Mouse (Mus musculus): ENCODE measurements around the gene Pbx2. TPM values are rescaled to one million over a fixed set of nuclear protein-coding genes. Genes with fewer than 3 reads are reported as not detected.

Gene Pbx2
- polyA plus RNA-seq, 1 experiment from 2014 or later, result 7.6 TPM

DNA sequence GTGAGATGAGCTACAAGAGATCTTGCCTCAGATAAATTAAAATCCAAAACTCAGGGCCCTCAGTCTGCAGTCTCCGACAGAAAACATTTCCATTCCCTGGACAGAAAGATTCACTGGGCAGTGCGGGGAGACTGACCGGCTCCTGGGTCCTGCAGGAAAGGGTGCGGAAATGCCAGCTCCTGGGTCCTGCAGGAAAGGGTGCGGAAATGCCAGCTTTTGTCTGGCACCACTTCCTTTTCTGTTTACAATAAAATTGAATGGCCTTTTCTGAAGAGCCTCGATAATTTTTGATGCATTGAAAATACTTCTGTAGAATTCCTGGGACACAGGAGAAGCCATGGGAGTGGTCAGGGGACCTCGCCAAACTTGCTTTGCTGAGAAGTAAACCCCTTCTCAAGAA, 31.9 kb upstream of the Pbx2 start:
- no peaks in the 10 kb centered on the region for H3K36me3 ChIP-seq (ENCODE audit: control insufficient read depth, insufficient read depth)
- WGBS, result 87% methylated on average over 7 of the region's 7 CpGs
- H3K4me3 ChIP-seq (replicated peaks; ENCODE audit: low read length), result no peak overlapping the region
- no peaks in the 10 kb centered on the region for H3K9me3 ChIP-seq (ENCODE audit: control insufficient read depth, low read length)
- H3K4me1 ChIP-seq (replicated peaks; ENCODE audit: control insufficient read depth, insufficient read depth, low read length), result no peaks in the 10 kb centered on the region
- no peaks in the 10 kb centered on the region for H3K27me3 ChIP-seq (replicated peaks; ENCODE audit: control insufficient read depth, insufficient read depth, low read length)
- ATAC-seq, result no peak
- no peak overlapping the region for H3K9ac ChIP-seq (replicated peaks; ENCODE audit: low read depth, low read length)
- no peak overlapping the region for H3K27ac ChIP-seq (ENCODE audit: low read length)
- H3K4me2 ChIP-seq (ENCODE audit: low read length), result no peak overlapping the region

DNA sequence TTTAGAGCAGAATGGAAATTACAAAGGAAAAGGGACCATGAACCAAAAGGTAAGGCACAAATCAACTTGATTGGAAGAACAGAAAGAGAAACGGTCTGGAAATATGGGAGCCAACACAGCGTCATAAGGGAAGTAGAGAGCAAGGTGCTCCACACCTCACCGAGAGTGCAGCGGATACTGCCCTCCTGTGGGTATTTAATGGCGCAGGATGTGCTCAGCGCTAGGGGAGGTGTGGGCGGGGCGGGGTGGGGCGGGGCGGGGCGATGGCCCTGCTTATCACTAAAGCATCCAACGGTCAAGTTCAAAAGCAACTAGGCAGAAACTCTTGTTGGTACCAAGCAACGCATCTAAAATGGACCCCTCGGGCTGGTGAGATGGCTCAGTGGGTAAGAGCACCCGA, 31.2 kb upstream of the Pbx2 start:
- no peaks in the 10 kb centered on the region for H3K4me1 ChIP-seq (replicated peaks; ENCODE audit: control insufficient read depth, insufficient read depth, low read length)
- H3K9ac ChIP-seq (replicated peaks; ENCODE audit: low read depth, low read length), result no peak overlapping the region
- H3K4me2 ChIP-seq (ENCODE audit: low read length), result no peak overlapping the region
- no peaks in the 10 kb centered on the region for H3K36me3 ChIP-seq (ENCODE audit: control insufficient read depth, insufficient read depth)
- no peak overlapping the region for H3K4me3 ChIP-seq (replicated peaks; ENCODE audit: low read length)
- no peaks in the 10 kb centered on the region for H3K27me3 ChIP-seq (replicated peaks; ENCODE audit: control insufficient read depth, insufficient read depth, low read length)
- H3K9me3 ChIP-seq (ENCODE audit: control insufficient read depth, low read length), result no peaks in the 10 kb centered on the region
- WGBS, result 25% methylated on average over 15 of the region's 15 CpGs
- H3K27ac ChIP-seq (ENCODE audit: low read length), result no peak overlapping the region
- no peak for ATAC-seq

DNA sequence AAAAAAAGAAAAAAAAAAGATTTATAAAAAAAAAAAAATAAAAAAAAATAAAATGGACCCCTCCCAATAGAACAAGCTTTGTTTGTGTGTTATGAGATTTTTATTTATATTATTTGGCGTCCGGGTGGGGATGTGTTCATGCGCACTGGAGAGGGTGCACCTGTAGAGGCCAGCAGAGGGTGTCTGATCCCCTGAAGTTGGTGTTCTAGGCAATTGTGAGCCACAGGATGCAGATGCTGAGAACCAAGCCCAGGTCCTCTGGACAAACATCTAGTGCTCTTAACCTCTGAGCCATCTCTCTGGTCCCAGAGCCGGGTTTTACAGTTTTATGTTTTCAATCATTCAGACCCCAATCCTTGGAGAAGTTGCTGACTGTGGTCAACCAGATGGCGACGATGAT, 30.6 kb upstream of the Pbx2 start:
- Histone ChIP-seq H3K9me3 (ENCODE audit: control insufficient read depth, low read length) (no peaks in the 10 kb centered on the region), H3K36me3 (ENCODE audit: control insufficient read depth, insufficient read depth) (no peaks in the 10 kb centered on the region), H3K27me3 (replicated peaks; ENCODE audit: control insufficient read depth, insufficient read depth, low read length) (no peaks in the 10 kb centered on the region), H3K4me3 (replicated peaks; ENCODE audit: low read length) (no peak overlapping the region), H3K4me1 (replicated peaks; ENCODE audit: control insufficient read depth, insufficient read depth, low read length) (no peaks in the 10 kb centered on the region), H3K27ac (ENCODE audit: low read length) (no peak overlapping the region), H3K9ac (replicated peaks; ENCODE audit: low read depth, low read length) (no peak overlapping the region), H3K4me2 (ENCODE audit: low read length) (no peak overlapping the region)
- ATAC-seq, result no peak
- 93% methylated on average over 6 of the region's 6 CpGs for WGBS

DNA sequence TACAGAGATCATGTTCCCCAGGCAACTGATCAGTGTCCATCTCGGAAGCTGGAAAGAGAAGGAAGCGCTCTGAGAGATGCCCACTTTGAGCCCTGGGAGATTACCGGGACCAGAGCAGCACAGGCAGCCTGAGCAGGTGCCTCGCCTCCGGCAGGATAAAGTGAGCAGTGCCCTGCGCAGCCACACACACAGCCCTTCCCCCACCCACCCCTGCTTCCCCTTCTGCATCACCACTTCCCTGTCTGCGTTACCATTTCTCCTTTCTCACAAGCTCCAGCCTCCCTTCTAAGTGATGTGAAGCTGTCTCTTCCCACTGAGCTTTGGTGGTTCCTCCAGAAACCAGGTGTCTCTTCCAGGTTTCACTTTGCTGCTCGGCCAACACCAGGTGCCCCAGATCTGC, 29.9 kb upstream of the Pbx2 start:
- Histone ChIP-seq H3K36me3 (ENCODE audit: control insufficient read depth, insufficient read depth) (no peaks in the 10 kb centered on the region), H3K4me3 (replicated peaks; ENCODE audit: low read length) (no peak overlapping the region), H3K4me2 (ENCODE audit: low read length) (no peak overlapping the region), H3K9ac (replicated peaks; ENCODE audit: low read depth, low read length) (no peak overlapping the region), H3K9me3 (ENCODE audit: control insufficient read depth, low read length) (no peaks in the 10 kb centered on the region), H3K27me3 (replicated peaks; ENCODE audit: control insufficient read depth, insufficient read depth, low read length) (no peaks in the 10 kb centered on the region), H3K27ac (ENCODE audit: low read length) (no peak overlapping the region), H3K4me1 (replicated peaks; ENCODE audit: control insufficient read depth, insufficient read depth, low read length) (no peaks in the 10 kb centered on the region)
- no peak for ATAC-seq
- 41% methylated on average over 8 of the region's 8 CpGs for WGBS

DNA sequence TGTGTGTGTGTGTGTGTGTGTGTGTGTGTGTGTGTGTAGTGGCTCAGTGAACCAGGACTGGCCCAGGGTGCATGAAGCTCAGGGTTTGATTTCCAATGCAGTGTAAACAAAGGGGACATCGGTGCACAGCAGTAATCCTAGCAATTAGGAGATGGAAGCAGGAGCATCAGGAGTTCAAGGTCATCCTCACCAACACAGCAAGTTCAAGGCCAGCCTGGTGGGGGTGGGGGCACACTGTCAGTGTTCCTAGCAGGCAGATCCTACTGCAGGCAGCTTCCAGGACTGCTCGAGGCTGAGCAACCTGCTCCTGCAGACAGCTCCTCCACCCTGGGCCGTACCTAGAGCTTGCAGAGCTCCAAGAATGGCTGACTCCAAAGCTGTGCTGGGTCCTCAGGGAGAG, 28.5 kb upstream of the Pbx2 start:
- H3K36me3 ChIP-seq (ENCODE audit: control insufficient read depth, insufficient read depth), result no peaks in the 10 kb centered on the region
- H3K27ac ChIP-seq (ENCODE audit: low read length), result no peak overlapping the region
- H3K4me3 ChIP-seq (replicated peaks; ENCODE audit: low read length), result no peak overlapping the region
- H3K9ac ChIP-seq (replicated peaks; ENCODE audit: low read depth, low read length), result no peak overlapping the region
- H3K9me3 ChIP-seq (ENCODE audit: control insufficient read depth, low read length), result no peaks in the 10 kb centered on the region
- no peaks in the 10 kb centered on the region for H3K4me1 ChIP-seq (replicated peaks; ENCODE audit: control insufficient read depth, insufficient read depth, low read length)
- no peak for ATAC-seq
- H3K27me3 ChIP-seq (replicated peaks; ENCODE audit: control insufficient read depth, insufficient read depth, low read length), result peaks cover 3% of the 10 kb centered on the region; the same call in 1 of the 2 replicates
- WGBS, result 68% methylated on average over 3 of the region's 3 CpGs
- no peak overlapping the region for H3K4me2 ChIP-seq (ENCODE audit: low read length)

DNA sequence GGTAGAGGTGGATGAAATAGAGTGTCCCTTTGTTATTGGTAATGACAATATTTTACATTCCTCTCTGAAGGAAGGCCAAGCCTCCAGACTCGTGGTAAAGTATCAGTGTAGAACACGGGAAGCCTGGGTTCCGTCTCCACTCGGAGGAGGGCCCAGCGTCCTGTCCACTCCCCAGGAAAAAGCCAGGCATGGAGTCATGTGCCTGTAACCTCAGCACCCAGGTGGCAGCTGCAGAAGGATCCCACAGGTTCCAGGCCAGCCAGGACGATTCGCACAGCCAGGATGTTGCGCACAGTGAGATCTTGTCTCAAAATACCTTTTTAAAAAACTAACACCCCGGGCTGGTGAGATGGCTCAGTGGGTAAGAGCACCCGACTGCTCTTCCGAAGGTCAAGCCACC, 27.7 kb upstream of the Pbx2 start:
- no peak overlapping the region for H3K4me2 ChIP-seq (ENCODE audit: low read length)
- H3K4me3 ChIP-seq (replicated peaks; ENCODE audit: low read length), result no peak overlapping the region
- no peak overlapping the region for H3K27ac ChIP-seq (ENCODE audit: low read length)
- H3K9ac ChIP-seq (replicated peaks; ENCODE audit: low read depth, low read length), result no peak overlapping the region
- H3K27me3 ChIP-seq (replicated peaks; ENCODE audit: control insufficient read depth, insufficient read depth, low read length), result peaks cover 3% of the 10 kb centered on the region; the same call in 1 of the 2 replicates
- no peaks in the 10 kb centered on the region for H3K36me3 ChIP-seq (ENCODE audit: control insufficient read depth, insufficient read depth)
- no peaks in the 10 kb centered on the region for H3K4me1 ChIP-seq (replicated peaks; ENCODE audit: control insufficient read depth, insufficient read depth, low read length)
- no peak for ATAC-seq
- WGBS, result 72% methylated on average over 11 of the region's 11 CpGs
- H3K9me3 ChIP-seq (ENCODE audit: control insufficient read depth, low read length), result no peaks in the 10 kb centered on the region

DNA sequence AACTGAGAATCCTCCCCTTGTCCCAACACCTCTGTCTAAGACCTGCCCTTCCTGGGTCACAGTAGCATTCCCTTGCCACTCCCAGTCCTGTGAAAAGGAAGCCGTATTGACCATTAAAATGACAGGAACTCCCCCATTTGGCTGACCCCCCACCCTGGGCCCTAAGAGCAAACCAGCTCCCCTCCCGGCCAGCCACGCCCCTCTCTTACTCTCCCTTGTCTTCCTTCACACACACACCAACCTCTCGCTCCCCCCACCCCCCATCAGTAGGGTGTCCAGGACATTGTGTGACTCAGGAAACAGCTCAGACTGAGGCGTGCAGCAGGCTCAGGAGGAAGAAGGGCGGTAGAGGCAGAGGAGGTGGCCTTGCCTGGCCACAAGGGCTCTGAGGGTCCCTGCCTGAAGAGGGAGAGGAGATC, 27.1 kb upstream of the Pbx2 start, which contains the start of gene Notch4:
Notch4 (plus strand) TSS at position 266 of the 419 bp plus-strand sequence.
- ATAC-seq, result no peak
- no peaks in the 10 kb centered on the region for H3K9me3 ChIP-seq (ENCODE audit: control insufficient read depth, low read length)
- no peak within 1 kb of the TSS for H3K4me2 ChIP-seq (ENCODE audit: low read length)
- 18% methylated on average over 6 of the region's 6 CpGs for WGBS
- H3K36me3 ChIP-seq (ENCODE audit: control insufficient read depth, insufficient read depth), result no peaks in the 10 kb centered on the region
- H3K27me3 ChIP-seq (replicated peaks; ENCODE audit: control insufficient read depth, insufficient read depth, low read length), result peaks cover 3% of the 10 kb centered on the region; the same call in 1 of the 2 replicates
- H3K4me1 ChIP-seq (replicated peaks; ENCODE audit: control insufficient read depth, insufficient read depth, low read length), result no peaks in the 10 kb centered on the region
- H3K4me3 ChIP-seq (replicated peaks; ENCODE audit: low read length), result no peak within 1 kb of the TSS
- H3K9ac ChIP-seq (replicated peaks; ENCODE audit: low read depth, low read length), result no peak within 1 kb of the TSS
- no peak within 1 kb of the TSS for H3K27ac ChIP-seq (ENCODE audit: low read length)

DNA sequence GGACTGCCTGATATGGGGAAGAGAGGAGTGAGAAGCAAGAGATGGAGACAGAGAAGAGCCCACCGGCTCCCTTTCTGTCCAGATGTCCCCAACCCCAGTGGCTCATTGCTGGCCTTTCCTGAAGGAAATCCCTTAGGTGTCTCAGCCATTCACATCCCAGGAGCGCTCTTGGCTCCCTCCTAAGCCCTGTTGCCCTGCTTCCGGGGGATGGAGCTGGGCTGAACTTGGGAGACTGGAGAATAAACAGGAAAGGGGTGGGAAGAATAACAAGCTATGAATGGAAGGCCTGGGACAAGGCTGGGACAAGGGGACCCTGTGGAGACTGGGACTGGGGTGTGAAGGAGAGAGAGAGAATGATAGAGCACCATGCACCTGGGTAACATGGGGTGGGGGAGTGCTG, 26.3 kb upstream of the Pbx2 start:
- Histone ChIP-seq H3K4me1 (replicated peaks; ENCODE audit: control insufficient read depth, insufficient read depth, low read length) (no peaks in the 10 kb centered on the region), H3K4me3 (replicated peaks; ENCODE audit: low read length) (no peak overlapping the region), H3K9me3 (ENCODE audit: control insufficient read depth, low read length) (no peaks in the 10 kb centered on the region), H3K4me2 (ENCODE audit: low read length) (no peak overlapping the region), H3K9ac (replicated peaks; ENCODE audit: low read depth, low read length) (no peak overlapping the region), H3K27ac (ENCODE audit: low read length) (no peak overlapping the region), H3K27me3 (replicated peaks; ENCODE audit: control insufficient read depth, insufficient read depth, low read length) (peaks cover 3% of the 10 kb centered on the region; the same call in 1 of the 2 replicates), H3K36me3 (ENCODE audit: control insufficient read depth, insufficient read depth) (no peaks in the 10 kb centered on the region)
- no peak for ATAC-seq
- WGBS, result 56% methylated on average over 3 of the region's 3 CpGs

DNA sequence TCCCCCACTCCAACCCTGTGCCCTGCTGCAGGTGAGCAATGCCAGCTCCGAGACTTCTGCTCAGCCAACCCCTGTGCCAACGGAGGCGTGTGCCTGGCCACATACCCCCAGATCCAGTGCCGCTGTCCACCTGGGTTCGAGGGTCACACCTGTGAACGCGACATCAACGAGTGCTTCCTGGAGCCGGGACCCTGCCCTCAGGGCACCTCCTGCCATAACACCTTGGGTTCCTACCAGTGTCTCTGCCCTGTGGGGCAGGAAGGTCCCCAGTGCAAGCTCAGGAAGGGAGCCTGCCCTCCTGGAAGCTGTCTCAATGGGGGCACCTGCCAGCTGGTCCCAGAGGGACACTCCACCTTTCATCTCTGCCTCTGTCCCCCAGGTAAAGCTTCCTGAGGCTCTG, 23.8 kb upstream of the Pbx2 start:
- ATAC-seq, result no peak
- 65% methylated on average over 9 of the region's 9 CpGs for WGBS
- Histone ChIP-seq H3K36me3 (ENCODE audit: control insufficient read depth, insufficient read depth) (no peaks in the 10 kb centered on the region), H3K27me3 (replicated peaks; ENCODE audit: control insufficient read depth, insufficient read depth, low read length) (peaks cover 3% of the 10 kb centered on the region; the same call in 1 of the 2 replicates), H3K4me3 (replicated peaks; ENCODE audit: low read length) (no peak overlapping the region), H3K4me2 (ENCODE audit: low read length) (no peak overlapping the region), H3K4me1 (replicated peaks; ENCODE audit: control insufficient read depth, insufficient read depth, low read length) (no peaks in the 10 kb centered on the region), H3K9me3 (ENCODE audit: control insufficient read depth, low read length) (no peaks in the 10 kb centered on the region), H3K27ac (ENCODE audit: low read length) (no peak overlapping the region), H3K9ac (replicated peaks; ENCODE audit: low read depth, low read length) (no peak overlapping the region)

DNA sequence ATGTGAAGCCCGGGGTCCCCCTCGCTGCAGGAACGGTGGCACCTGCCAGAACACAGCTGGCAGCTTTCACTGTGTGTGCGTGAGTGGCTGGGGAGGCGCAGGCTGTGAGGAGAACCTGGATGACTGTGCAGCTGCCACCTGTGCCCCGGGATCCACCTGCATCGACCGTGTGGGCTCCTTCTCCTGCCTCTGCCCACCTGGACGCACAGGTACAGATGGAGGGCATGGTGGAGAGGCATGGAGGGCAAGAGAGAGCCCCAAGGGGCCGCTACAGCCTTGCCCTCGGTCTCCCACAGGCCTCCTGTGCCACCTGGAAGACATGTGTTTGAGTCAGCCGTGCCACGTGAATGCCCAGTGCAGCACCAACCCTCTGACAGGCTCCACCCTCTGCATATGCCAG, 22.6 kb upstream of the Pbx2 start:
- H3K36me3 ChIP-seq (ENCODE audit: control insufficient read depth, insufficient read depth), result no peaks in the 10 kb centered on the region
- no peak overlapping the region for H3K9ac ChIP-seq (replicated peaks; ENCODE audit: low read depth, low read length)
- peaks cover 3% of the 10 kb centered on the region; the same call in 1 of the 2 replicates for H3K27me3 ChIP-seq (replicated peaks; ENCODE audit: control insufficient read depth, insufficient read depth, low read length)
- WGBS, result 78% methylated on average over 13 of the region's 13 CpGs
- H3K27ac ChIP-seq (ENCODE audit: low read length), result no peak overlapping the region
- no peaks in the 10 kb centered on the region for H3K4me1 ChIP-seq (replicated peaks; ENCODE audit: control insufficient read depth, insufficient read depth, low read length)
- no peak overlapping the region for H3K4me2 ChIP-seq (ENCODE audit: low read length)
- H3K9me3 ChIP-seq (ENCODE audit: control insufficient read depth, low read length), result no peaks in the 10 kb centered on the region
- no peak overlapping the region for H3K4me3 ChIP-seq (replicated peaks; ENCODE audit: low read length)
- no peak for ATAC-seq
